Mouse (Mus musculus): ENCODE results near the gene Uox. TPM values are rescaled to one million over a fixed set of nuclear protein-coding genes. Genes with fewer than 3 reads are reported as not detected.

Uox gene
- polyA plus RNA-seq, 1 experiment from 2014 or later: not detected

- no peak for ATAC-seq (ENCODE audit: low read depth)
- no peak overlapping the region for H3K4me2 ChIP-seq
- H3K9me3 ChIP-seq: no peaks in the 10 kb centered on the region
- H3K4me1 ChIP-seq (replicated peaks): no peaks in the 10 kb centered on the region
- H3K9ac ChIP-seq: no peak overlapping the region
- H3K27me3 ChIP-seq: no peaks in the 10 kb centered on the region
- H3K36me3 ChIP-seq: no peaks in the 10 kb centered on the region
- WGBS: 82% methylated on average over 1 of the region's 1 CpGs
- no peak overlapping the region for H3K27ac ChIP-seq (replicated peaks)
- no peak overlapping the region for H3K4me3 ChIP-seq
Measured at GRCm38 (mm10) chr3:146675101-146675500, 104.9 kb downstream of the Uox start.

- no peak overlapping the region for H3K9ac ChIP-seq
- H3K27ac ChIP-seq (replicated peaks): no peak overlapping the region
- H3K27me3 ChIP-seq: no peaks in the 10 kb centered on the region
- no peak for ATAC-seq (ENCODE audit: low read depth)
- H3K4me1 ChIP-seq (replicated peaks): no peaks in the 10 kb centered on the region
- H3K4me2 ChIP-seq: no peak overlapping the region
- H3K36me3 ChIP-seq: no peaks in the 10 kb centered on the region
- WGBS: 92% methylated on average over 4 of the region's 4 CpGs
- H3K4me3 ChIP-seq: no peak overlapping the region
- H3K9me3 ChIP-seq: no peaks in the 10 kb centered on the region
Measured at GRCm38 (mm10) chr3:146676193-146676592, 106.0 kb downstream of the Uox start.

GRCm38 (mm10) chr3:146679646-146680045 lies 109.4 kb downstream of the Uox start:
- H3K36me3 ChIP-seq: no peaks in the 10 kb centered on the region
- H3K27ac ChIP-seq (replicated peaks): no peak overlapping the region
- H3K4me1 ChIP-seq (replicated peaks): peaks cover 14% of the 10 kb centered on the region; the same call in 1 of the 2 replicates
- H3K9ac ChIP-seq: no peak overlapping the region
- H3K27me3 ChIP-seq: peaks cover 11% of the 10 kb centered on the region
- 94% methylated on average over 16 of the region's 16 CpGs for WGBS
- no peak for ATAC-seq (ENCODE audit: low read depth)
- no peaks in the 10 kb centered on the region for H3K9me3 ChIP-seq
- no peak overlapping the region for H3K4me2 ChIP-seq
- no peak overlapping the region for H3K4me3 ChIP-seq

- Histone ChIP-seq H3K27me3 (peaks cover 12% of the 10 kb centered on the region), H3K9me3 (no peaks in the 10 kb centered on the region), H3K4me2 (no peak overlapping the region), H3K36me3 (no peaks in the 10 kb centered on the region), H3K4me1 (replicated peaks) (peaks cover 17% of the 10 kb centered on the region; the same call in 1 of the 2 replicates), H3K4me3 (no peak overlapping the region), H3K9ac (no peak overlapping the region), H3K27ac (replicated peaks) (no peak overlapping the region)
- ATAC-seq (ENCODE audit: low read depth): no peak
- 95% methylated on average over 13 of the region's 13 CpGs for WGBS
Measured at GRCm38 (mm10) chr3:146680625-146681024, 110.4 kb downstream of the Uox start.

- no peaks in the 10 kb centered on the region for H3K36me3 ChIP-seq
- no peak for ATAC-seq (ENCODE audit: low read depth)
- peaks cover 12% of the 10 kb centered on the region for H3K27me3 ChIP-seq
- 66% methylated on average over 8 of the region's 8 CpGs for WGBS
- H3K9ac ChIP-seq: no peak overlapping the region
- H3K4me2 ChIP-seq: peak overlapping the region; percentile 48
- H3K4me1 ChIP-seq (replicated peaks): peaks cover 17% of the 10 kb centered on the region; the same call in 1 of the 2 replicates
- H3K9me3 ChIP-seq: no peaks in the 10 kb centered on the region
- H3K27ac ChIP-seq (replicated peaks): no peak overlapping the region
- H3K4me3 ChIP-seq: peak overlapping the region; percentile 25; the same call in 1 of the 2 replicates
Measured at GRCm38 (mm10) chr3:146681696-146682095, 111.5 kb downstream of the Uox start.

Other genes with a start within 250 kb of the Uox start
- 13.4 and 15.1 TPM in 2 replicates for gene Ssx2ip, start 165.8 kb upstream of the Uox start, polyA plus RNA-seq (2015; fragmentation: Nextera tagmentation; extraction: Ambion mirVana)
- 5.7 and 6.4 TPM in 2 replicates for gene Ctbs, start 120.6 kb upstream of the Uox start, polyA plus RNA-seq (2015; fragmentation: Nextera tagmentation; extraction: Ambion mirVana)
- 6.2 and 7.2 TPM in 2 replicates for gene Spata1, start 70.7 kb upstream of the Uox start, polyA plus RNA-seq (2015; fragmentation: Nextera tagmentation; extraction: Ambion mirVana)
- 547 and 548 TPM in 2 replicates for gene Gng5, start 70.6 kb upstream of the Uox start, polyA plus RNA-seq (2015; fragmentation: Nextera tagmentation; extraction: Ambion mirVana)
- 53.3 and 54.2 TPM in 2 replicates for gene Rpf1, start 49.0 kb upstream of the Uox start, polyA plus RNA-seq (2015; fragmentation: Nextera tagmentation; extraction: Ambion mirVana)
- gene Dnase2b, start 45.2 kb downstream of the Uox start, polyA plus RNA-seq (2015; fragmentation: Nextera tagmentation; extraction: Ambion mirVana): not detected in 2 replicates
- gene 4930503B20Rik, start 80.9 kb downstream of the Uox start, polyA plus RNA-seq (2015; fragmentation: Nextera tagmentation; extraction: Ambion mirVana): not detected in 2 replicates
- 0.61 and 0.65 TPM in 2 replicates for gene Samd13, start 115.2 kb downstream of the Uox start, polyA plus RNA-seq (2015; fragmentation: Nextera tagmentation; extraction: Ambion mirVana)
- gene Prkacb, start 242.6 kb downstream of the Uox start, polyA plus RNA-seq (2015; fragmentation: Nextera tagmentation; extraction: Ambion mirVana): 133 and 140 TPM in 2 replicates

All from neural tube, embryonic 13.5 days (tissue).